Mouse (Mus musculus) limb, embryonic 10.5 days (tissue): Measurements from ENCODE around the gene Adamts4. TPM values are rescaled to one million over a fixed set of nuclear protein-coding genes. Genes with fewer than 3 reads are reported as not detected.

ENCODE experiments used
- DNase-seq: peaks from one replicate; pipeline ENCODE4 v3.0.0-alpha.2; 2017; ENCODE audit warnings: low spot score
- H3K27ac ChIP-seq: fragments of 300-500 bp; sonication (generic); 2 replicates; pipeline ENCODE4 v1.5.1; 2016; ENCODE audit warnings: mild to moderate bottlenecking
- H3K27me3 ChIP-seq: fragments of 300-500 bp; sonication (generic); 2 replicates; pipeline ENCODE4 v1.6.1; 2016; ENCODE audit warnings: low read depth, mild to moderate bottlenecking; ENCODE audit not compliant: poor library complexity, severe bottlenecking
- H3K36me3 ChIP-seq: fragments of 300-500 bp; sonication (generic); 2 replicates; pipeline ENCODE4 v1.6.1; 2016; ENCODE audit warnings: mild to moderate bottlenecking, moderate library complexity
- H3K4me1 ChIP-seq: fragments of 300-500 bp; sonication (generic); 2 replicates; pipeline ENCODE4 v1.6.1; 2016
- H3K4me3 ChIP-seq: fragments of 300-500 bp; sonication (generic); 2 replicates; pipeline ENCODE4 v1.5.1; 2016; ENCODE audit warnings: mild to moderate bottlenecking, moderate library complexity
- H3K9me3 ChIP-seq: fragments of 300-500 bp; sonication (generic); replicated peaks from 2 replicates; pipeline ENCODE4 v1.6.1; 2016; ENCODE audit warnings: mild to moderate bottlenecking
- WGBS: fragments of 180-500 bp; shearing (Covaris S2); methylation state at CpG from one replicate; pipeline ENCODE4 v1.1.7; 2016; 5-methylcytosine and 5-hydroxymethylcytosine counted together
- polyA plus RNA-seq: library from polyadenylated mRNA; unstranded; fragments of >200 nt; fragmentation: Nextera tagmentation; extraction: Ambion mirVana; gene quantifications from 2 replicates; pipeline ENCODE4 v1.2.1, GENCODE M21; 2016

Adamts4 gene
- polyA plus RNA-seq, 1 experiment from 2014 or later: 10.5 TPM

- Histone ChIP-seq H3K4me1 (peaks cover 25% of the 10 kb centered on the region), H3K4me3 (peak within 1 kb of the TSS; percentile 70), H3K36me3 (peaks cover 20% of the 10 kb centered on the region), H3K27me3 (no peaks in the 10 kb centered on the region), H3K27ac (peak within 1 kb of the TSS; percentile 87), H3K9me3 (no peaks in the 10 kb centered on the region)
- 3% methylated on average over 28 of the region's 28 CpGs for WGBS
- DNase-seq: peak; percentile 83
Measured at GRCm38 (mm10) chr1:171222238-171223155, 27.7 kb upstream of the Adamts4 start, which contains the start of gene Tomm40l. Gene Tomm40l, minus strand, starts transcription at chr1:171222514.

- Histone ChIP-seq H3K27ac (peak overlapping the region; percentile 87), H3K9me3 (no peaks in the 10 kb centered on the region), H3K4me1 (peaks cover 25% of the 10 kb centered on the region), H3K4me3 (peak overlapping the region; percentile 70), H3K36me3 (peaks cover 20% of the 10 kb centered on the region), H3K27me3 (no peaks in the 10 kb centered on the region)
- 83% methylated on average over 6 of the region's 6 CpGs for WGBS
- DNase-seq: no peak
Measured at GRCm38 (mm10) chr1:171223168-171223567, 27.1 kb upstream of the Adamts4 start.

GRCm38 (mm10) chr1:171223796-171224195 lies 26.4 kb upstream of the Adamts4 start:
- Histone ChIP-seq H3K4me1 (peaks cover 25% of the 10 kb centered on the region), H3K9me3 (no peaks in the 10 kb centered on the region), H3K4me3 (no peak overlapping the region), H3K27ac (no peak overlapping the region), H3K36me3 (peaks cover 14% of the 10 kb centered on the region), H3K27me3 (no peaks in the 10 kb centered on the region)
- 81% methylated on average over 2 of the region's 2 CpGs for WGBS
- no peak for DNase-seq

- no peak within 1 kb of the TSS for H3K4me3 ChIP-seq
- no peaks in the 10 kb centered on the region for H3K27me3 ChIP-seq
- peaks cover 32% of the 10 kb centered on the region for H3K4me1 ChIP-seq
- WGBS: 83% methylated on average over 5 of the region's 5 CpGs
- H3K9me3 ChIP-seq: no peaks in the 10 kb centered on the region
- peak within 1 kb of the TSS; percentile 25; the same call in 1 of the 2 replicates for H3K27ac ChIP-seq
- H3K36me3 ChIP-seq: peaks cover 4% of the 10 kb centered on the region
- no peak for DNase-seq
Measured at GRCm38 (mm10) chr1:171224857-171225256, 25.4 kb upstream of the Adamts4 start, which contains the start of gene Apoa2. Gene Apoa2, plus strand, starts transcription at chr1:171225054.

- WGBS: 57% methylated on average over 4 of the region's 4 CpGs
- DNase-seq: no peak
- no peak overlapping the region for H3K4me3 ChIP-seq
- no peaks in the 10 kb centered on the region for H3K9me3 ChIP-seq
- peaks cover 37% of the 10 kb centered on the region for H3K4me1 ChIP-seq
- no peak overlapping the region for H3K27ac ChIP-seq
- H3K27me3 ChIP-seq: no peaks in the 10 kb centered on the region
- H3K36me3 ChIP-seq: no peaks in the 10 kb centered on the region
Measured at GRCm38 (mm10) chr1:171226780-171227179, 23.4 kb upstream of the Adamts4 start.

- WGBS: 80% methylated on average over 1 of the region's 1 CpGs
- no peak overlapping the region for H3K27ac ChIP-seq
- H3K4me1 ChIP-seq: peaks cover 36% of the 10 kb centered on the region
- H3K36me3 ChIP-seq: no peaks in the 10 kb centered on the region
- H3K27me3 ChIP-seq: no peaks in the 10 kb centered on the region
- H3K4me3 ChIP-seq: no peak overlapping the region
- no peaks in the 10 kb centered on the region for H3K9me3 ChIP-seq
- no peak for DNase-seq
Measured at GRCm38 (mm10) chr1:171227879-171228278, 22.3 kb upstream of the Adamts4 start.

GRCm38 (mm10) chr1:171229750-171230149 lies 20.5 kb upstream of the Adamts4 start:
- Histone ChIP-seq H3K36me3 (peaks cover 16% of the 10 kb centered on the region), H3K4me3 (0 out of 2 replicates have a peak overlapping the region, but pooled peaks have one; percentile 4), H3K9me3 (no peaks in the 10 kb centered on the region), H3K4me1 (peaks cover 32% of the 10 kb centered on the region), H3K27ac (peak overlapping the region; percentile 85), H3K27me3 (no peaks in the 10 kb centered on the region)
- WGBS: 47% methylated on average over 6 of the region's 6 CpGs
- peak; percentile 44 for DNase-seq

- 0 out of 2 replicates have a peak overlapping the region, but pooled peaks have one; percentile 4 for H3K4me3 ChIP-seq
- DNase-seq: peak; percentile 47
- H3K27me3 ChIP-seq: no peaks in the 10 kb centered on the region
- WGBS: 31% methylated on average over 3 of the region's 3 CpGs
- no peaks in the 10 kb centered on the region for H3K9me3 ChIP-seq
- H3K36me3 ChIP-seq: peaks cover 21% of the 10 kb centered on the region
- peak overlapping the region; percentile 85 for H3K27ac ChIP-seq
- peaks cover 29% of the 10 kb centered on the region for H3K4me1 ChIP-seq
Measured at GRCm38 (mm10) chr1:171230215-171230614, 20.0 kb upstream of the Adamts4 start.

GRCm38 (mm10) chr1:171231844-171232243 lies 18.4 kb upstream of the Adamts4 start:
- Histone ChIP-seq H3K4me1 (peaks cover 29% of the 10 kb centered on the region), H3K36me3 (peaks cover 37% of the 10 kb centered on the region), H3K9me3 (no peaks in the 10 kb centered on the region), H3K27ac (no peak overlapping the region), H3K4me3 (no peak overlapping the region), H3K27me3 (no peaks in the 10 kb centered on the region)
- 77% methylated on average over 4 of the region's 4 CpGs for WGBS
- no peak for DNase-seq

GRCm38 (mm10) chr1:171232348-171232747 lies 17.9 kb upstream of the Adamts4 start:
- Histone ChIP-seq H3K27me3 (no peaks in the 10 kb centered on the region), H3K36me3 (peaks cover 42% of the 10 kb centered on the region), H3K9me3 (no peaks in the 10 kb centered on the region), H3K4me3 (no peak overlapping the region), H3K4me1 (peaks cover 29% of the 10 kb centered on the region), H3K27ac (no peak overlapping the region)
- WGBS: 87% methylated on average over 5 of the region's 5 CpGs
- no peak for DNase-seq

- H3K4me3 ChIP-seq: no peak overlapping the region
- peaks cover 29% of the 10 kb centered on the region for H3K4me1 ChIP-seq
- peaks cover 50% of the 10 kb centered on the region for H3K36me3 ChIP-seq
- H3K9me3 ChIP-seq: no peaks in the 10 kb centered on the region
- no peak for DNase-seq
- H3K27ac ChIP-seq: no peak overlapping the region
- H3K27me3 ChIP-seq: no peaks in the 10 kb centered on the region
- 88% methylated on average over 12 of the region's 12 CpGs for WGBS
Measured at GRCm38 (mm10) chr1:171232800-171233730, 17.2 kb upstream of the Adamts4 start.

- Histone ChIP-seq H3K27me3 (no peaks in the 10 kb centered on the region), H3K9me3 (no peaks in the 10 kb centered on the region), H3K4me1 (peaks cover 29% of the 10 kb centered on the region), H3K27ac (no peak within 1 kb of the TSS), H3K36me3 (peaks cover 60% of the 10 kb centered on the region), H3K4me3 (no peak within 1 kb of the TSS)
- DNase-seq: no peak
- WGBS: 95% methylated on average over 14 of the region's 14 CpGs
Measured at GRCm38 (mm10) chr1:171234126-171234525, 16.1 kb upstream of the Adamts4 start, which contains the start of gene Fcer1g. Gene Fcer1g, minus strand, starts transcription at chr1:171234365.
